Mouse (Mus musculus): Measurements from ENCODE around the gene Macf1.
"Not testable (repeated sequence)": the region's sequence is repeated elsewhere in the genome, so short reads cannot be mapped to it uniquely, and the experiment has no call there.

The Macf1 gene

GRCm38 (mm10) chr4:123670598-123670997 lies 13.6 kb downstream of the Macf1 start:
- DNase-seq (ENCODE audit: low spot score) = no peak

- DNase-seq (ENCODE audit: low spot score) = no peak
These were observed 14.5 kb downstream of the Macf1 start for GRCm38 (mm10) chr4:123669696-123670095.

GRCm38 (mm10) chr4:123667260-123667867 lies 16.8 kb downstream of the Macf1 start:
- peak; percentile 57 for DNase-seq (ENCODE audit: low spot score)

- no peak for DNase-seq (ENCODE audit: low spot score)
These were observed 17.6 kb downstream of the Macf1 start for GRCm38 (mm10) chr4:123666517-123666916.

- DNase-seq (ENCODE audit: low spot score) = no peak
These were observed 18.4 kb downstream of the Macf1 start for GRCm38 (mm10) chr4:123665681-123666278.

- no peak for DNase-seq (ENCODE audit: low spot score)
These were observed 19.1 kb downstream of the Macf1 start for GRCm38 (mm10) chr4:123664951-123665661.

- peak; percentile 63 for DNase-seq (ENCODE audit: low spot score)
These were observed 19.9 kb downstream of the Macf1 start for GRCm38 (mm10) chr4:123664021-123664950.

GRCm38 (mm10) chr4:123663688-123663965 lies 20.5 kb downstream of the Macf1 start:
- DNase-seq (ENCODE audit: low spot score) = no peak

GRCm38 (mm10) chr4:123662914-123663687 lies 21.1 kb downstream of the Macf1 start:
- DNase-seq (ENCODE audit: low spot score) = no peak

GRCm38 (mm10) chr4:123658175-123658574 lies 26.0 kb downstream of the Macf1 start:
- DNase-seq (ENCODE audit: low spot score) = no peak

GRCm38 (mm10) chr4:123655245-123655644 lies 28.9 kb downstream of the Macf1 start:
- no peak for DNase-seq (ENCODE audit: low spot score)

- DNase-seq (ENCODE audit: low spot score) = no peak
These were observed 29.6 kb downstream of the Macf1 start for GRCm38 (mm10) chr4:123654566-123654965.

GRCm38 (mm10) chr4:123653446-123653845 lies 30.7 kb downstream of the Macf1 start:
- not testable (repeated sequence) for DNase-seq (ENCODE audit: low spot score)

GRCm38 (mm10) chr4:123652130-123652529 lies 32.0 kb downstream of the Macf1 start:
- DNase-seq (ENCODE audit: low spot score) = no peak

- DNase-seq (ENCODE audit: low spot score) = no peak
These were observed 35.0 kb downstream of the Macf1 start for GRCm38 (mm10) chr4:123649131-123649530.

- DNase-seq (ENCODE audit: low spot score) = no peak
These were observed 36.5 kb downstream of the Macf1 start for GRCm38 (mm10) chr4:123647668-123648067.

- no peak for DNase-seq (ENCODE audit: low spot score)
These were observed 37.1 kb downstream of the Macf1 start for GRCm38 (mm10) chr4:123647109-123647508.

- no peak for DNase-seq (ENCODE audit: low spot score)
These were observed 38.8 kb downstream of the Macf1 start for GRCm38 (mm10) chr4:123645246-123645845.

- no peak for DNase-seq (ENCODE audit: low spot score)
These were observed 40.6 kb downstream of the Macf1 start for GRCm38 (mm10) chr4:123643561-123643960.

GRCm38 (mm10) chr4:123642877-123643276 lies 41.3 kb downstream of the Macf1 start:
- no peak for DNase-seq (ENCODE audit: low spot score)

- DNase-seq (ENCODE audit: low spot score) = no peak
These were observed 47.0 kb downstream of the Macf1 start for GRCm38 (mm10) chr4:123637136-123637535.
